Mouse (Mus musculus) stomach, postnatal 0 days (tissue): ENCODE data around the gene Nptx1. TPM values are rescaled to one million over a fixed set of nuclear protein-coding genes. Genes with fewer than 3 reads are reported as not detected.

Experiments
- ATAC-seq: fragments of 200-750 bp; cut with Nextera tagmentation; 2 replicates; pipeline ENCODE4 v1.8.0; 2017; ENCODE audit not compliant: low FRiP score, low TSS enrichment
- DNase-seq: peaks from one replicate; pipeline ENCODE4 v3.0.0-alpha.2; 2016; ENCODE audit warnings: low spot score
- H3K27ac ChIP-seq: fragments of 300-500 bp; sonication (generic); replicated peaks from 2 replicates; pipeline ENCODE4 v1.5.1; 2014; ENCODE audit warnings: mild to moderate bottlenecking, control low read depth
- H3K27me3 ChIP-seq: fragments of 300-500 bp; sonication (generic); 2 replicates; pipeline ENCODE4 v1.6.1; 2014; ENCODE audit warnings: low read length; ENCODE audit not compliant: control insufficient read depth, insufficient read depth
- H3K36me3 ChIP-seq: fragments of 300-500 bp; sonication (generic); 2 replicates; pipeline ENCODE4 v1.6.1; 2014; ENCODE audit warnings: low read length, mixed read lengths; ENCODE audit not compliant: control insufficient read depth, insufficient read depth
- H3K4me1 ChIP-seq: fragments of 300-500 bp; sonication (generic); replicated peaks from 2 replicates; pipeline ENCODE4 v1.6.1; 2014; ENCODE audit warnings: antibody characterized with exemption; ENCODE audit not compliant: control insufficient read depth, insufficient read depth
- H3K4me2 ChIP-seq: fragments of 300-500 bp; sonication (generic); replicated peaks from 2 replicates; pipeline ENCODE4 v1.6.1; 2014; ENCODE audit warnings: low read depth, mild to moderate bottlenecking, control low read depth, moderate library complexity
- H3K4me3 ChIP-seq: fragments of 300-500 bp; sonication (generic); 2 replicates; pipeline ENCODE4 v1.5.1; 2014; ENCODE audit warnings: low read depth, low read length, control low read depth
- H3K9ac ChIP-seq: fragments of 300-500 bp; sonication (generic); 2 replicates; pipeline ENCODE4 v1.6.1; 2014; ENCODE audit warnings: mild to moderate bottlenecking, low read length, control low read depth, mixed read lengths
- H3K9me3 ChIP-seq: fragments of 300-500 bp; sonication (generic); 2 replicates; pipeline ENCODE4 v1.6.1; 2016; ENCODE audit warnings: low read length; ENCODE audit not compliant: control insufficient read depth
- CTCF ChIP-seq: IDR thresholded peaks from 2 replicates; pipeline ENCODE4 v1.5.1; 2016; ENCODE audit warnings: antibody characterized with exemption, low read depth, mild to moderate bottlenecking, moderate library complexity
- EP300 ChIP-seq: optimal IDR thresholded peaks from 2 replicates; pipeline ENCODE3; 2016; ENCODE audit warnings: antibody characterized with exemption
- WGBS: fragments of 180-500 bp; shearing (Covaris S2); extraction: QIAGEN DNeasy Blood & Tissue Kit; methylation state at CpG from one replicate; pipeline ENCODE4 v1.1.7; 2014; 5-methylcytosine and 5-hydroxymethylcytosine counted together
- polyA plus RNA-seq: library from polyadenylated mRNA; unstranded; fragments of >200 nt; fragmentation: Nextera tagmentation; extraction: Ambion mirVana; gene quantifications from 2 replicates; pipeline ENCODE4 v1.2.1, GENCODE M21; 2015

The Nptx1 gene
- polyA plus RNA-seq, 1 experiment from 2014 or later = 0.13 TPM

DNA sequence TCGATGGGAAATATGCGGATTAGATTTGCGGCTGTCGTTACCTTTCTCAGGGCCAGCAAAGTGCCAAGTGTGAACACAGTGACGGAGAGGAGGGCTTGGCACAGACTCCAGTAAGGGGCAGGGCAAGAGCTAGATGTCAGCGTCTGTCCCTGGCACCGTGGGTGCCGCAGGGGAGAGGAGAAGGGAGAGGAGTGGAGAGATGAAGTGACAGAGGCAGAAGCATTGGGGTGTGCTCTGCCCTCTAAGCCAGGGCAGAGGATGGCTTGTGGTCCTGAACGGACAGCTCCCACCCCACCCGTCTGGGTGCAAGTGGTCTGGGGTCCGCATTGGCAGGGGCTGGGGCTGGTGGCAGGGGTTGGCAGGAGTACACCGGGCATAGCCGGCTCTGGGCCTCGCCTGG is 7.6 kb downstream of the Nptx1 start:
- Histone ChIP-seq H3K36me3 (no peaks in the 10 kb centered on the region), H3K27me3 (no peaks in the 10 kb centered on the region; the same call in 1 of the 2 replicates), H3K4me1 (no peaks in the 10 kb centered on the region), H3K9me3 (no peaks in the 10 kb centered on the region), H3K9ac (no peak overlapping the region), H3K4me2 (no peak overlapping the region), H3K4me3 (no peak overlapping the region), H3K27ac (no peak overlapping the region)
- no peak for ATAC-seq
- DNase-seq = peak; percentile 26
- no peak for TF ChIP-seq EP300
- TF ChIP-seq CTCF = no peak
- WGBS = 30% methylated on average over 14 of the region's 14 CpGs

- H3K4me1 ChIP-seq = no peaks in the 10 kb centered on the region
- TF ChIP-seq EP300 = no peak
- peak; percentile 25; the same call in 1 of the 2 replicates for TF ChIP-seq CTCF
- H3K4me2 ChIP-seq = no peak overlapping the region
- H3K27ac ChIP-seq = no peak overlapping the region
- no peaks in the 10 kb centered on the region for H3K36me3 ChIP-seq
- no peak overlapping the region for H3K9ac ChIP-seq
- no peaks in the 10 kb centered on the region for H3K9me3 ChIP-seq
- no peaks in the 10 kb centered on the region; the same call in 1 of the 2 replicates for H3K27me3 ChIP-seq
- ATAC-seq (no peak), DNase-seq (no peak)
- WGBS = 68% methylated on average over 7 of the region's 7 CpGs
- no peak overlapping the region for H3K4me3 ChIP-seq
Observed at GRCm38 (mm10) chr11:119533745-119534144, 13.8 kb downstream of the Nptx1 start.

DNA sequence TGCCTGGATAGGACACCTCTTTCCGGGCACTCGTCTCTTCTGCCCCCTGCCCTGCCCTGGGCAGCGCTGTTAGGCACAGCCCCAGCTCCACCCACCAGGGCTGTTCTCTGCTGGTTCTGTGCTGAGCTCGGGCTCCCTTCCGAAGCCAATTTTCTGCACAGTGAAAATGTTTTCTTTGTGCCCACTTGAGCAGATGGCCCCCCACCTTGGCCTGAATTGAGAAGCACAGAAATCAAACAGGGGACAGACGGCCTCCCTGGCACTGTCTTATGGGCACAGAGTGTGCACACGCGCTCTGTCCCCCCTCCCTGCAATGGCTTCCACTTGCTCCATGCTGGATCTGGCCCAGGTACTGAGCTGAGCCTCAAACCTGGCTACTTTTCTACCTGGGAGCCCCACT is 15.1 kb downstream of the Nptx1 start:
- DNase-seq = no peak
- Histone ChIP-seq H3K27ac (no peak overlapping the region), H3K9ac (no peak overlapping the region), H3K4me1 (no peaks in the 10 kb centered on the region), H3K4me2 (no peak overlapping the region), H3K4me3 (no peak overlapping the region), H3K36me3 (no peaks in the 10 kb centered on the region), H3K9me3 (no peaks in the 10 kb centered on the region), H3K27me3 (no peaks in the 10 kb centered on the region; the same call in 1 of the 2 replicates)
- no peak for TF ChIP-seq CTCF
- TF ChIP-seq EP300 = no peak
- ATAC-seq = no peak
- 69% methylated on average over 8 of the region's 8 CpGs for WGBS

- WGBS = 46% methylated on average over 11 of the region's 11 CpGs
- Histone ChIP-seq H3K9me3 (no peaks in the 10 kb centered on the region), H3K4me1 (0 out of 2 replicates have a peak, but pooled peaks cover 3% of the 10 kb centered on the region), H3K27me3 (no peaks in the 10 kb centered on the region; the same call in 1 of the 2 replicates), H3K9ac (no peak overlapping the region), H3K4me3 (no peak overlapping the region), H3K4me2 (no peak overlapping the region), H3K36me3 (no peaks in the 10 kb centered on the region), H3K27ac (no peak overlapping the region; the same call in 1 of the 2 replicates)
- no peak for ATAC-seq
- DNase-seq = no peak
- TF ChIP-seq EP300 (no peak), CTCF (no peak)
Observed at GRCm38 (mm10) chr11:119528930-119529329, 18.6 kb downstream of the Nptx1 start.

- TF ChIP-seq EP300 = no peak
- TF ChIP-seq CTCF = no peak
- Histone ChIP-seq H3K4me3 (no peak overlapping the region), H3K9ac (no peak overlapping the region), H3K27ac (no peak overlapping the region), H3K4me1 (0 out of 2 replicates have a peak, but pooled peaks cover 3% of the 10 kb centered on the region), H3K4me2 (no peak overlapping the region), H3K36me3 (no peaks in the 10 kb centered on the region), H3K9me3 (no peaks in the 10 kb centered on the region), H3K27me3 (no peaks in the 10 kb centered on the region; the same call in 1 of the 2 replicates)
- ATAC-seq (no peak), DNase-seq (no peak)
- 73% methylated on average over 14 of the region's 14 CpGs for WGBS
Observed at GRCm38 (mm10) chr11:119526068-119526966, 21.2 kb downstream of the Nptx1 start.

GRCm38 (mm10) chr11:119524545-119524949 is 23.0 kb downstream of the Nptx1 start:
- H3K4me1 ChIP-seq = 0 out of 2 replicates have a peak, but pooled peaks cover 3% of the 10 kb centered on the region
- 2% methylated on average over 33 of the region's 33 CpGs for WGBS
- H3K9ac ChIP-seq = peak overlapping the region; percentile 58
- DNase-seq (peak; percentile 87), ATAC-seq (peak; percentile 91)
- peak overlapping the region; percentile 42 for H3K4me3 ChIP-seq
- no peak overlapping the region for H3K27ac ChIP-seq
- no peak for TF ChIP-seq EP300
- no peak for TF ChIP-seq CTCF
- H3K27me3 ChIP-seq = no peaks in the 10 kb centered on the region
- H3K9me3 ChIP-seq = no peaks in the 10 kb centered on the region
- no peaks in the 10 kb centered on the region for H3K36me3 ChIP-seq
- peak overlapping the region; percentile 65 for H3K4me2 ChIP-seq
